Mouse (Mus musculus) neural tube, embryonic 15.5 days (tissue): Measurements from ENCODE around the gene Stx1a. TPM values are rescaled to one million over a fixed set of nuclear protein-coding genes. Genes with fewer than 3 reads are reported as not detected.

ENCODE experiments used
- ATAC-seq: fragments of 200-750 bp; cut with Nextera tagmentation; 2 replicates; pipeline ENCODE4 v1.8.0; 2017; ENCODE audit warnings: mild to moderate bottlenecking, moderate TSS enrichment, moderate library complexity; ENCODE audit not compliant: low FRiP score
- H3K27ac ChIP-seq: fragments of 300-500 bp; sonication (generic); replicated peaks from 2 replicates; pipeline ENCODE4 v1.5.1; 2015; ENCODE audit warnings: mild to moderate bottlenecking, inconsistent platforms
- H3K27me3 ChIP-seq: fragments of 300-500 bp; sonication (generic); replicated peaks from 2 replicates; pipeline ENCODE4 v1.6.1; 2015; ENCODE audit warnings: inconsistent platforms
- H3K36me3 ChIP-seq: fragments of 300-500 bp; sonication (generic); 2 replicates; pipeline ENCODE4 v1.6.1; 2015; ENCODE audit warnings: inconsistent platforms
- H3K4me1 ChIP-seq: fragments of 300-500 bp; sonication (generic); 2 replicates; pipeline ENCODE4 v1.6.1; 2015; ENCODE audit warnings: inconsistent platforms
- H3K4me2 ChIP-seq: fragments of 300-500 bp; sonication (generic); 2 replicates; pipeline ENCODE4 v1.6.1; 2015; ENCODE audit warnings: inconsistent platforms, mild to moderate bottlenecking, moderate library complexity
- H3K4me3 ChIP-seq: fragments of 300-500 bp; sonication (generic); replicated peaks from 2 replicates; pipeline ENCODE4 v1.5.1; 2015; ENCODE audit warnings: mild to moderate bottlenecking, inconsistent platforms
- H3K9ac ChIP-seq: fragments of 300-500 bp; sonication (generic); replicated peaks from 2 replicates; pipeline ENCODE4 v1.6.1; 2015; ENCODE audit warnings: mild to moderate bottlenecking, inconsistent platforms
- H3K9me3 ChIP-seq: fragments of 300-500 bp; sonication (generic); replicated peaks from 2 replicates; pipeline ENCODE4 v1.6.1; 2016; ENCODE audit warnings: inconsistent platforms
- WGBS: fragments of 180-500 bp; shearing (Covaris S2); methylation state at CpG from one replicate; pipeline ENCODE4 v1.1.7; 2015; ENCODE audit warnings: mixed read lengths; 5-methylcytosine and 5-hydroxymethylcytosine counted together
- polyA plus RNA-seq: library from polyadenylated mRNA; unstranded; fragments of >200 nt; fragmentation: Nextera tagmentation; extraction: Ambion mirVana; gene quantifications from 2 replicates; pipeline ENCODE4 v1.2.1, GENCODE M21; 2015

The Stx1a gene
- polyA plus RNA-seq, result 118 and 141 TPM in 2 replicates

DNA sequence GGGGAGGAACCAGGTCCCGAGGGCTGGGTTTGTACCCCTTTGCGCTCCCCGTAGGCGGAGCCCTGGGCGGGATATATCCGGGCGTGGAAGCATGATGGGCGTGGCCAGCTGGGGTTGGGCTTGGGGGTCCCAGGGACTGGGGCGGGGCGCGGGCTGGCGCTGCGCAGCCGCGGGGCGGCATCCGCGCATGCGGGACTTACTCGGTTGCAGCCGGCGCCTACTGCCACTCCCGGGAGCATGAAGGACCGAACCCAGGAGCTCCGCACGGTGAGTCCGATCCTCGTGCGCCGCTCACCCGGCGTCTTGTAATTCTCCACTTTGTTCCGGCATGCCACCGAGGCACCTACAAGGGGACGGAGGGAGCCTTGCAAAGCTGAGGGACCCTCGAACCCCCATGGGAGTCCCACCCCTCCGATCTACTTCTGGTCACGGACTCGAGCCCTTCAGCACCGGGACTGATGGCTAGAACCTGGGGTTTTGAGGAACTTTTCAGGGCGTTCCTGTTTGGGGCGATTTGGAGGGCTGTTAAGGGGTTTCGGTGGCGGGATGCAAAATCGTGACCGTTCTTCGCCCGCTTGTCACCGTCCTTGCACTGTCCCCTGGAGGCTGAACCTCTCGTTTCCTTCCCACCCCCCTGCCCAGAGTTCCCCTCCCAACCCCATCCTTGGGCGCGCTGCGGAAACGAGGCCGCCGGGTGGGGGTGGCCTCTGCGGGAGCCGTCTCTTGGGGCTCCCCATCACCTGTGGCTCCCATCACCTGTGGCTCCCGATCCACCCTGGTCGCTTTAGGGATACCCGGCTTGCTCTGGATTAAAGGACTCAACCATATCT, at the start of gene Stx1a:
TSS of gene Stx1a (plus strand) at position 139 of the 830 bp plus-strand sequence.
- Histone ChIP-seq H3K9me3 (no peaks in the 10 kb centered on the region), H3K4me3 (peak within 1 kb of the TSS; percentile 72), H3K4me2 (peak within 1 kb of the TSS; percentile 91), H3K27me3 (no peaks in the 10 kb centered on the region), H3K9ac (peak within 1 kb of the TSS; percentile 70), H3K4me1 (peaks cover 37% of the 10 kb centered on the region), H3K27ac (peak within 1 kb of the TSS; percentile 48), H3K36me3 (no peaks in the 10 kb centered on the region)
- ATAC-seq, result peak; percentile 92
- WGBS, result under 1% methylated on average over 57 of the region's 61 CpGs

DNA sequence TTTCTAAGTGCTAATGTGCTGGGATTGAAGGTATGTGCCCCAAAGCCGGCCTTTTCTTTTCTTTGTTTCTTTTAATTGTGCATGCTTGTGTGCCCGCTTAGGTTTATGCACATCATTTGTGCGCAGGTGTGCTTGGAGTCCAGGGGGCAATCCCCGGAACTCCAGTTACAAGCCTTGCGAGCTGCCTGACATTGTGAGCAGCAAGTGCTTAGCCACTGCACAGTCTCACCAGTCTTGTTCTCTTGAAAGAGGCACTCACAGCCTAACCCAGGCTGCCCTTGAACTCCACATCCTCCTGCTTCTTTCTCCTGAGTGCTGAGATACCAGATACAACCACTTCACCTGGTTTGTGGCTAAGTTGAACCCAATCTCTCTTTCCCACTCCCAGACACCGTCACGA, 49.8 kb upstream of the Stx1a start:
- Histone ChIP-seq H3K9me3 (no peaks in the 10 kb centered on the region), H3K27me3 (no peaks in the 10 kb centered on the region), H3K4me1 (no peaks in the 10 kb centered on the region), H3K27ac (no peak overlapping the region), H3K4me3 (no peak overlapping the region), H3K36me3 (no peaks in the 10 kb centered on the region), H3K4me2 (no peak overlapping the region), H3K9ac (no peak overlapping the region)
- 85% methylated on average over 7 of the region's 7 CpGs for WGBS
- no peak for ATAC-seq

DNA sequence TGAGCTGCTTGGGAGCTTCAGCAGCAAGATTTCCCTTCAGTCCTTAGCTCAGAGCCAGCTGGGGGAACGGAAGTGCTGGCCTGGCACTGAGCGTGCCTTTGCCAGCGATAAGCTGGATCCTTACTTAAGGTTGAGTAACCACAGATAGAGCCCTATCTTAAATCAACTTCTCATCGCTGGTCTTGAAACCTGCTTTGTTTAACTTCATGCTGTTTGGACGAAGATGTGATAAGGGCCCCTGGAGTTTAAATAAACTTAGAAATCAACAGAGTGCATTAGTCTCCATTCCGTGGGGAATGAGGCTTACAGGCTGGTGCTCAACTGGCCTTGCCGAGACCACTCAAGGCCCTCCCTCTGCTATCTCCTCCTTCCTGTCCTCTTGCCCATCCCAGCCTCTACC, 49.0 kb upstream of the Stx1a start:
- no peak overlapping the region for H3K4me2 ChIP-seq
- 72% methylated on average over 7 of the region's 7 CpGs for WGBS
- no peaks in the 10 kb centered on the region for H3K36me3 ChIP-seq
- no peak for ATAC-seq
- no peak overlapping the region for H3K9ac ChIP-seq
- H3K4me1 ChIP-seq, result no peaks in the 10 kb centered on the region
- no peaks in the 10 kb centered on the region for H3K9me3 ChIP-seq
- H3K27ac ChIP-seq, result no peak overlapping the region
- H3K27me3 ChIP-seq, result no peaks in the 10 kb centered on the region
- H3K4me3 ChIP-seq, result no peak overlapping the region

DNA sequence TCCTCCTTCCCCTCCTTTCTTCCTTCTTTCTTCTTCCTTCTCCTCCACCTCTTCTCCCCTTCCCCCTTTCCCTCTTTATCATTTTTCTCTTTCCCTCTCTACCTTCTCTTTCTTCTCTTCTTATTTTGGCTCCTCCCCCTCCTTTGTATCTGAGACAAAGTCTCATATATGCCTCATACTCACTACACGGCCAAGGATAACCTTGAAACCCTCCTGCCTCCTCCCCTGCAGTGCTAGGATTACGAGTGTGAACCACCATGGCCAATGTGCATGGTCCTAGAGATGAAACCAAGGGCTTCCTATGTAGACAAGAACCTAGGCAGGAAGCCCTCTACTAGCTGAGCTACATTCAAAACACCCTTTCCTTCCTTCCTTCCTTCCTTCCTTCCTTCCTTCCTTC, 48.4 kb upstream of the Stx1a start:
- Histone ChIP-seq H3K4me2 (no peak overlapping the region), H3K4me1 (no peaks in the 10 kb centered on the region), H3K27me3 (no peaks in the 10 kb centered on the region), H3K9ac (no peak overlapping the region), H3K9me3 (no peaks in the 10 kb centered on the region), H3K27ac (no peak overlapping the region), H3K4me3 (no peak overlapping the region), H3K36me3 (no peaks in the 10 kb centered on the region)
- no peak for ATAC-seq
- WGBS, result 60% methylated on average over 2 of the region's 2 CpGs

DNA sequence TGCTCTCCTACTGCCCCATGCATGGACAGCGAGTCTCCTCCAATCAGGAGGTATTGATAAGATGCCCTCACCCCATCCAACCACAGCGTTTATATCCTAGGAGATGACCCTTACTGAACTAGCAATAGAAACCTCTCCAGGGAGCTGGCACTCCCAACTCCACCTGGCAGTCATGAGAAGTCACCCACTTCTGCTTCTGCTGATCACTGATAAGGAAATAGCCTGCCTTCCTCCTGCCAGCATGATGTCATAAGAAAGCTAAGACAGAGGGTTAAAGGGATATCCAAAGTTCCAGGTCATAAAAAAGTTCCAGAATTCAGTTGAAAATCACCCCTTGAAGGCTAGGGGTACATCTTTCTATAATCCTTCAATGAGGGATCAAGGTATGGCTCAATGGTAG, 47.1 kb upstream of the Stx1a start:
- ATAC-seq, result no peak
- Histone ChIP-seq H3K27me3 (no peaks in the 10 kb centered on the region), H3K36me3 (no peaks in the 10 kb centered on the region), H3K9me3 (no peaks in the 10 kb centered on the region), H3K4me2 (no peak overlapping the region), H3K4me3 (no peak overlapping the region), H3K9ac (no peak overlapping the region), H3K27ac (no peak overlapping the region), H3K4me1 (no peaks in the 10 kb centered on the region)
- 91% methylated on average over 2 of the region's 2 CpGs for WGBS

DNA sequence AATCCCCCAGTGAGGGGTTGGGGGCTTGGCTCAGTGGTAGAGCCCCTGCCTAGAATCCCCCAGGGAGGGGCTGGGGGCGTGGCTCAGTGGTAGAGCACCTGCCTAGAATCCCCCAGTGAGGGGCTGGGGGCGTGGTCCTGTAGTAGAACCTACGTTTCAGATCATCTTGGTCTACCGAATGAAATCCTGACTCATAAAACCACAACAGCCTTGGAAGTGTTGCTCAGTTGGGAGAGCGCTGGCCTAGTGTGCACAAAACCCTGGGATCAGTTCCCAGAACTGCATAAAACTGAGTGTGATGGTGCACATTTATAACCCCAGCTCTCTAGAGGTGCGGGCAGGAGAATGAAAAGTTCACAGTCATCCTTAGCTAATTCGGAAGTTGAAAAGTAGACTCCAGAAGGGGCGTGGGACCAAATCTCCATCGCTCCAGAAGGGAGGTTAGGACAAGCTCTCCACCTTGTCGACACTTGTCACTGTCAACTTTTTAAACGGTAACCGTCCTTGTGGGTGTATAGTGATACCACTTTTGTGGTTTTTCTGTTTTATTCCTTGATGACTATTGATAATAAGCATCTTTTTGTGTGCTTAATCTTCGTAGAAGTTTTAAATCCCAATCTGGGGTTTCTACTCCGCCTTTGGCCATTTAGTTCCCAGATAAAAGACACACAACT, 46.6 kb upstream of the Stx1a start:
- no peak overlapping the region for H3K4me3 ChIP-seq
- no peaks in the 10 kb centered on the region for H3K4me1 ChIP-seq
- ATAC-seq, result no peak

DNA sequence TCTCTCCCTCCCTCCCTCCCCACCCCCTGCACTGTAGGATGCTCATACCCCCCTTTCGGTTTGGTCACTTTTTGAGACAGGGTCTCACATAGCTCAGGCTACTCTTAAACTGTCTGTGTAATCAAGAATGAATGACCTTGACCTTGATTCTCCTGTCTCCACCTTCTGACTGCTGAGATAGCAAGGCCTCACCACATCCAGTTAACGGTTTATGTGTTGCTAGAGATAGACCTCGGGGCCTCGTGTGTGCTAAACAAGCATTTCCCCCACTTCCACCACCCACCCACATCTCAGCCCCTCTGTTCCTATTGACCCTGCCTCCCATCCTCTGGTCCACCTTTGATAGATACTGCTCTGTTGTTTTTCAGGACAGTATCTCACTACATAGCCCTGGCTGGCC, 45.4 kb upstream of the Stx1a start:
- 78% methylated on average over 4 of the region's 4 CpGs for WGBS
- ATAC-seq, result no peak

More for the DNA sequence above, 46.6 kb upstream of the Stx1a start:
- Histone ChIP-seq H3K9ac (no peak overlapping the region), H3K9me3 (no peaks in the 10 kb centered on the region), H3K27ac (no peak overlapping the region), H3K27me3 (no peaks in the 10 kb centered on the region), H3K36me3 (no peaks in the 10 kb centered on the region), H3K4me2 (no peak overlapping the region)
- WGBS, result 86% methylated on average over 14 of the region's 14 CpGs

DNA sequence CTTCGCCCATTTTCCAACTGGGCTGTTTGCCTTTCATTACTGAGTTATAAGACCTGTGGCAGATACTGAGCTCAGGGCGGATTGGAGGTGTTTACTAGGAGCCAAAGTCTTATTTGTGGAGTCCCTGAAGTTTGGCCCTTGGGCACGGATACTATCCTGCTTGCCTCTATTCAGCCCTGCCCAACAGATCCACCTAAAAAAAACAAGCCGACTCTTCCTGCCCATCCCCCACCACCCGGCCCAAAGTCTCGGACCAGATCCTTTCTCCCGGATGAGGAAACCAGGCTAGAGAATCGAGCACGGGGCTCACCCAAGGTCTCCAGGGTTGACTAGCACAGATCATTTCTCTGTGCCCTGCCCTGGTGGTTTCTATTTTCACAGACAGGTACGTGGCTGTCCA, 42.1 kb upstream of the Stx1a start:
- Histone ChIP-seq H3K27me3 (peaks cover 19% of the 10 kb centered on the region), H3K9me3 (no peaks in the 10 kb centered on the region), H3K4me2 (no peak overlapping the region), H3K9ac (no peak overlapping the region), H3K4me3 (no peak overlapping the region), H3K27ac (no peak overlapping the region), H3K36me3 (no peaks in the 10 kb centered on the region), H3K4me1 (peaks cover 8% of the 10 kb centered on the region)
- 77% methylated on average over 10 of the region's 10 CpGs for WGBS
- ATAC-seq, result no peak

More for the DNA sequence above, 45.4 kb upstream of the Stx1a start:
- no peak overlapping the region for H3K4me2 ChIP-seq
- no peaks in the 10 kb centered on the region for H3K9me3 ChIP-seq
- no peak overlapping the region for H3K27ac ChIP-seq
- no peaks in the 10 kb centered on the region for H3K27me3 ChIP-seq
- H3K36me3 ChIP-seq, result no peaks in the 10 kb centered on the region
- no peaks in the 10 kb centered on the region for H3K4me1 ChIP-seq
- H3K4me3 ChIP-seq, result no peak overlapping the region
- H3K9ac ChIP-seq, result no peak overlapping the region

DNA sequence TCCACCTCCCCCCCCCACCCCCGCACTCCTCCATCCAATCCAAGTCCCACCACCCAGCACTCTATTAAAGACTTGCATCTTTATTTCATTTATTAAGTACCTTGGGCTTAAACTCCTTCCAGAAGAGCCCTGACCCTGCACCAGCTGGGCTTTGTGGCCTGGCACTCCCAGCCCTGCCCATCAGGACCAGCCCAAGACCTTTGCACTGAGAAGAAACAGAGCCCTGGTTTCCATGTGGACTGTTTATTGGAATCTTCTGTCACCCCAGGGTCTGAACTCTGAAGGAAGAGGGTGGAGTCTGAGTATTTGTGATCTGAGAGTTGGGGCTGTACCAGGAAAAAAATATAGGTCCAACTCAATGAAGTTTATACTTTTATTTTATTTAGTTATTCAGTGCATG, 40.2 kb upstream of the Stx1a start:
- no peak overlapping the region for H3K4me2 ChIP-seq
- no peaks in the 10 kb centered on the region for H3K36me3 ChIP-seq
- no peak overlapping the region for H3K4me3 ChIP-seq
- H3K9ac ChIP-seq, result no peak overlapping the region
- ATAC-seq, result no peak
- no peaks in the 10 kb centered on the region for H3K9me3 ChIP-seq
- no peak overlapping the region for H3K27ac ChIP-seq
- 84% methylated on average over 1 of the region's 1 CpGs for WGBS
- peaks cover 39% of the 10 kb centered on the region for H3K27me3 ChIP-seq
- peaks cover 19% of the 10 kb centered on the region for H3K4me1 ChIP-seq

DNA sequence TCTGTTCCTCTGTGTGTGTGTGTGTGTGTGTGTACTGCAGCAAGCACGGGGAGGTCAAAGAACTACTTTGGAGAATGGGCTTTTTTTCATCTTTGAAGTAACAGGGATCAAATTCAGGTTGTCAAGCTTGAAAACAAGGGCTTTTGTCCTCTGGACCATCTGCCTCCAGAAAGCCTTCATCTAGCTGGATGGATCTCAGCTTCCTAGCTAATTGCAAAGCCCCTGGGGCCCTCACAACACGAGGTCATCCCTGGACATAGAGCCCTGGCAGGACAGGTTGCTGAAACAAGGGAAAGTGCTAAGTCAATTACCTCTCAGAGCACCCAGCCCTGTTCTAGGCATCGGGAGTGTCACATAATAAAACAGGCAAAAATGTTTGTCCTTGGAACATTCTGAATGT, 39.5 kb upstream of the Stx1a start:
- H3K4me3 ChIP-seq, result no peak overlapping the region
- H3K27me3 ChIP-seq, result peaks cover 43% of the 10 kb centered on the region
- peaks cover 19% of the 10 kb centered on the region for H3K4me1 ChIP-seq
- no peaks in the 10 kb centered on the region for H3K9me3 ChIP-seq
- no peaks in the 10 kb centered on the region for H3K36me3 ChIP-seq
- ATAC-seq, result no peak
- WGBS, result 5% methylated on average over 3 of the region's 3 CpGs
- no peak overlapping the region for H3K9ac ChIP-seq
- H3K27ac ChIP-seq, result no peak overlapping the region
- H3K4me2 ChIP-seq, result no peak overlapping the region

DNA sequence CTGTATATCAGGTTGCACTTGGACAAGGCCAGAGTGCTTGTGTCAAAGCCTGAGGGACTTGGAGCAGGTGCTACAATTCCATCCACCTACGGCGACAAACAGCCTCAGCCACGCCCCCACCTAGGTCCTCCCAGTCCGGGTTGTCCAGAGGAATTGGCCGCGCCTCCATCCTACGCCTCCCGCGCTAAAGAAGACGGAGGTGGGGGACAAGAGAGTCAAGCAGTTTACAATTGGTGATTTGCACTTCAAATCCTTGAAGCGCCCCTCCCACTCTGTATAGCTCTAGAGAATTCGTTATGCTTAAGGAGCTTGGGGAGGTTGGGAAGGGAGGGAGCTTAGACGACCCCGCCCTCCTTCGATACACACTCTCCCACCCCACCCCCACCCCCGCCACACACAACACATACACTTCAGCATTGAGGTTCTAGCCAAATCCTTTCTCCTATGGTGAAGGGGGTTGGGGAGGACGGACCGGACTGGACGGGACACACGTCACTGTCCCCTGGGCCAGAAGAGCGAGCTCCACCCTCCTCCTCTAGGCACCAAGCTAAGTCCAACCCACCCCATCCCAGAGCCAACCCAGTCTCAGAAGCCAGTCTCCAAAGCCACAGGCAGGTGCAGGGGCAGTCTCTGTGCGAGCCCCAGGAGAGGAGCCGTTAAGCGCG, 37.5 kb upstream of the Stx1a start, which contains the start of gene Cldn3:
TSS of gene Cldn3 (plus strand) at position 582 of the 665 bp plus-strand sequence.
- Histone ChIP-seq H3K4me1 (peaks cover 19% of the 10 kb centered on the region), H3K36me3 (no peaks in the 10 kb centered on the region), H3K4me2 (peak within 1 kb of the TSS; percentile 45), H3K9ac (peak within 1 kb of the TSS; percentile 26; the same call in 1 of the 2 replicates), H3K4me3 (peak within 1 kb of the TSS; percentile 26), H3K27ac (no peak within 1 kb of the TSS), H3K27me3 (peaks cover 54% of the 10 kb centered on the region), H3K9me3 (no peaks in the 10 kb centered on the region)
- 4% methylated on average over 25 of the region's 25 CpGs for WGBS
- ATAC-seq, result no peak
